Mouse (Mus musculus): ENCODE results near the gene Asgr1.
A peak's percentile ranks its signal among the peaks of the same experiment; 100 is the strongest.
"Not testable (repeated sequence)": the region's sequence is repeated elsewhere in the genome, so short reads cannot be mapped to it uniquely, and the experiment has no call there.

Asgr1 gene

GRCm38 (mm10) chr11:70068245-70068644 is 14.4 kb downstream of the Asgr1 start:
- DNase-seq (ENCODE audit: low read depth, low spot score), result no peak

DNA sequence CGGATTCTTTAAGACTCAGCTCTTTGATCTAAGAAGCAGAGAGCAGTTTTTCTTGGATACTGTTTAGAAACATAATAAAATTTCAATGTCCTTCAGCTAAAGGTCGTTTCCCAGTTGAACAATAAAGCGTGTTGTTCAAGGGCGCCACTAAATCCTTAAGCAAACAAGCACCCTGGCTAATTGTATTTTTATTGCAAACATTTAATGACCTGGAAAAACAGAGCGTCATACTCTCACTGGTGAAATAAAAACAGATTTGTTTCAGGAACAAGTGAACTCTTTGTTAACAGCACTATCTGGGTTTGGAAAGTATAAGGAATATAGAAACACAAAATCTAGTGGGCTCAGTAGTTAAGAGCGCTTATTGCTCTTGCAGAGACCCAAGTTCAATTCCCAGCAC is 16.2 kb downstream of the Asgr1 start:
- DNase-seq (ENCODE audit: low read depth, low spot score), result no peak

GRCm38 (mm10) chr11:70070603-70071002 is 16.7 kb downstream of the Asgr1 start:
- DNase-seq (ENCODE audit: low read depth, low spot score), result not testable (repeated sequence)

DNA sequence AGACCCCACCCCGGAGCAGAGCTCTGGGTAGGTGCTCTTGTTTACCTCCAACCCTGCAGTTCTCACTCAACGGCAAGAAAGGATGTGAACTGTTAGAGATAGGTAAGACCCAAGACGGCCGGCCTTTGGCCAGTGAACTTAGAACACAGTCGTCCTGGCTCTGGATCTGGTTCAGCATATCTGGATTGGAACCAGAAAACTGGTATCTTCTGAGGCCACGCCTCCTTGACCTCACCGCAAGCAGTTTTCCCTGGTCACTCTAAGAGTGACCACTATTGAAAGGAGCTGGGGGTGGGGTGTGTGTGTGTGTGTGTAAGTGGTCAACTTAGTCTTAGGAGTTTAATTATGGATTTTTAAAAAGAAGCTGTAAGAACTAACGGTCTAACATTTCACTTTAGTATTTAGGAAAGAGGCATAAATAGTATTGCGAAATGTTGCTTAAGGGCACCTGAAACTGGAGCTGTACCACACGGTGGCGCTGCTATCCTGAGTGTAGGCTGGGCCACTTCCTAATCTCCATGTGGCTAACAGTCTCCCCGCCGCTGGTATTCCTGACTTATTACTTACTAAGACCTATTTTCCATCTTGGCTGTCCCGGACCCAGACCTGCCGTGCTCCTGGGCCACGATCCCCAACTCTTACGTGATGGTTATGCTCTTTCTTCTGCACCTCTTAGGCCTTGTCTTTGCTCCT is 20.6 kb downstream of the Asgr1 start:
- DNase-seq (ENCODE audit: low read depth, low spot score), result peak; percentile 74

- DNase-seq (ENCODE audit: low read depth, low spot score), result peak; percentile 87
Observed at GRCm38 (mm10) chr11:70075581-70075980, 21.7 kb downstream of the Asgr1 start.

- DNase-seq (ENCODE audit: low read depth, low spot score), result no peak
Observed at GRCm38 (mm10) chr11:70077441-70077840, 23.6 kb downstream of the Asgr1 start.

DNA sequence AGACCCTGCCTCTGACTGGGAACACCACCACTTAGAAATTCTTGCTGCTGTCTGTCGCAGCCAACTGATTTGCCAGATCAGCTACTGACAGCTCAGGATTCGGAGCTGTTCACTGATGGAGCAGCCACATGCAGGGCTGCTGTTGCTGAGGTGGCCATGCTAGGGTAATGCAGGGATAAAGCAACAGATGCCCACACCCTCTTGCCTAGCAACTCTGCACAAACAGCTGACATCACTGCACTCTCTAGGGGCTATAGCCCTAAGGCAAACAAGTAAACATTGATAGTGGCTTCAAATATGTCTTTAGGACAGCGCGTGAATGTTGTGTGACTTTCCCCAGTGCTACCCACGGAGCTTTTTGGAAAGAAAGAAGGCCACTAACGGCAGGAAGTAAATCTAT is 25.3 kb downstream of the Asgr1 start:
- DNase-seq (ENCODE audit: low read depth, low spot score), result no peak

- DNase-seq (ENCODE audit: low read depth, low spot score), result no peak
Observed at GRCm38 (mm10) chr11:70079928-70080327, 26.0 kb downstream of the Asgr1 start.

GRCm38 (mm10) chr11:70080803-70081590 is 27.1 kb downstream of the Asgr1 start:
- DNase-seq (ENCODE audit: low read depth, low spot score), result no peak

- DNase-seq (ENCODE audit: low read depth, low spot score), result no peak
Observed at GRCm38 (mm10) chr11:70084563-70084962, 30.7 kb downstream of the Asgr1 start.

- no peak for DNase-seq (ENCODE audit: low read depth, low spot score)
Observed at GRCm38 (mm10) chr11:70091986-70092783, 38.3 kb downstream of the Asgr1 start, which contains the start of gene Asgr2. Asgr2 (plus strand) TSS chr11:70092644.

DNA sequence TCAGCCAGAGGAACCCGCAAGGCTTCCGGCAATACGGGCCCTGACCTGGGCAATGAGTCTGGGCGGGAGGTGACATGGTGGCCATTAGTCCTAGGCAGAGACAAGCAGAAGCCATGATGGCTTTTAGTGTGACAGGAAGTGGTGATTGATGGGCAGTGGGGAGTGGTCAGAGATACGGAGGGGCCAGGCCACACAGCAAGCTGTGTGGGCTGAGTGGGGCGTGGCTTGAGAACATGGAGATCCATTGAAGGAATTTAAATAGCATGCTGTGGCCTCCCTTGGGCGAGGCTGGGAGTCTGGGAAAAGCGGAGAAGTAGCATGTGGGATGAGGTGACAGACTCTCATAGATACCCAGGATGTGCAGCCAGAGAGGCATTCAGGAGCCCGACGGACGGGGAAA is 43.5 kb downstream of the Asgr1 start:
- no peak for DNase-seq (ENCODE audit: low read depth, low spot score)

GRCm38 (mm10) chr11:70099102-70099501 is 45.2 kb downstream of the Asgr1 start:
- no peak for DNase-seq (ENCODE audit: low read depth, low spot score)

GRCm38 (mm10) chr11:70099809-70100208 is 45.9 kb downstream of the Asgr1 start:
- no peak for DNase-seq (ENCODE audit: low read depth, low spot score)

- DNase-seq (ENCODE audit: low read depth, low spot score), result no peak
Observed at GRCm38 (mm10) chr11:70103701-70104315, 49.9 kb downstream of the Asgr1 start.

DNA sequence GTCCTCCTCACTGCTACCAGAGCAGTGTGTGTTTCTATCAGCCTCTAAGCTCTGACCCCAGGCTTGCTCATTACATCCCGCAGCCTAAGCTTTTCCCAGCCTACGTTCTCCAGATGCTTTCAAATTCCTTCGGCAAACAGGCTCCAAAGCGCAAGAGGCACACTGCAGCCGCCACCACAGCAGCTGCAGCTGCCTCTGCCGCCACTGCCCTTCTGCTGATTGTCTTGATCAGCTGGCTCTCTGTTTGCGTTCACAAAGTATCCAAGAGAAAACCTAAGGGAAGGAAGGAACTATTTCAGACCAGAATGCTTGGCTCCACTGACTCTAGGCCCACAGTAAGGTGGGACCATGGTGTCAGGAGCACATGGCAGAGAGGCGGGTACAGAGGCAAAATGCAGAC is 53.2 kb downstream of the Asgr1 start:
- no peak for DNase-seq (ENCODE audit: low read depth, low spot score)
